Mouse (Mus musculus): ENCODE results near the gene Ftcd.

- TF ChIP-seq EP300 (IDR thresholded peaks at IDR 0.05; ENCODE audit: insufficient read depth, low read depth, low read length) (no peak), CTCF (IDR thresholded peaks at IDR 0.05; ENCODE audit: low read depth, low read length) (no peak)
Measured at GRCm38 (mm10) chr10:76624903-76625302, 49.5 kb downstream of the Ftcd start.

Data from ES-Bruce4 (cell line).